Mouse (Mus musculus): ENCODE data around the gene Cilp2.

Gene Cilp2

DNA sequence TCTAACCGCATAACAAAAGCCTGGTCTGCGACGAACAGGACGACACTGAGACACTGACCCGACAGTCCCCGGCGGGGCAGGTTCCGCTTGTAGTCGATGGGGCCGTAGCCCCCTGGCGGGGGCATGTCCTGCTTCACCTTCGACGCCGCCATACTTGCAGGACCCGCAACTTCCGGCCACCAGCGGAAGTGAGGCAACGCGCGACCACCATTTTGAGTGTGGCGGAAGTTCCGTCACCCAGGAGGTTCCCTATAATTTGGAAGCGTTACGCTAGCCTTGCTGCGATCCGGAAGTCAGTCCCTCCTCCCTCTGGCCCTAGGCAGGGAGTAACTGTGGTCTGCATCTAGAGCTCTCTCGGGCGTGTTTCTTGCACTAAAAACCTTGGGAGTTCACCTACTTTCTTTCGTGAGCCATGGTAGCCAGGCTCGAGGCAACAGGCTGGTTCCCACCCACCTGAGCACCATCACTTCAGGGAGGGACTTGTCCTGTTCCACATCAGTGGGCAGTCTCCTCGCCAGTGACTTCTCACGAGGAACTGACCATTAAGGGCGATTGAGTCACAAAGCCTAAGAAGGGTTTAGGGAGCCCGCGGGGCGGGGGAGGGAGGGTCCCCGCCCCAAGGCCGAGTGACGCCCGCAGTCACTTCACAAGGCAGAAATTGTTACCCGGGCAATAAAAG, 14.1 kb upstream of the Cilp2 start:
- DNase-seq (ENCODE audit: low spot score) = peak; percentile 94

DNA sequence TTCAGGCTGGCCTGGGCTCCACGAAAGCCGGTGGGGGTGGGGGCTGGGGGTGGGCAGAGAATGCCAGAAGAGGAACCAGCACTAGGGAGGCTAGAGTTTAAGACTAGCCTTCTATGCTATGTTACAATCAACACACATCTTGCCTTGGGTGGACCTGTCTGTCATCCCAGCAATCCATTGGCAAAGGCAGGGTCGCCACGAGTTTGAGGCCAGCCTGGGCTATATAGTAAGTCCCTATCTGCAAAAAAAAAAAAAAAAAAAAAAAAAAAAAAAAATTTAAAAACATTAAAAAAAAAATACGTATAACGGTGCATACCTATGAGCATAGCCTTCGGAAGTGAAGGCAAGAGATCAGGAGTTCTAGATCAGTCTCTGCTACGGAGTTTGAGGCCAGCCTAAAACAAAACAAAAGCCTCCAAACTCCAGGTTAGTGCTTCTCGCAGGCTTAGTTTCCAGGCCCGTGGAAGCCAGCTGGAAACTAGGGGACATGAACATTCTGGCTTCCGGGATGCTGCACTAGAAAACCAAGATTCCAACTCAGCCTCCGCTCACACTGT, 13.5 kb upstream of the Cilp2 start:
- no peak for DNase-seq (ENCODE audit: low spot score)

DNA sequence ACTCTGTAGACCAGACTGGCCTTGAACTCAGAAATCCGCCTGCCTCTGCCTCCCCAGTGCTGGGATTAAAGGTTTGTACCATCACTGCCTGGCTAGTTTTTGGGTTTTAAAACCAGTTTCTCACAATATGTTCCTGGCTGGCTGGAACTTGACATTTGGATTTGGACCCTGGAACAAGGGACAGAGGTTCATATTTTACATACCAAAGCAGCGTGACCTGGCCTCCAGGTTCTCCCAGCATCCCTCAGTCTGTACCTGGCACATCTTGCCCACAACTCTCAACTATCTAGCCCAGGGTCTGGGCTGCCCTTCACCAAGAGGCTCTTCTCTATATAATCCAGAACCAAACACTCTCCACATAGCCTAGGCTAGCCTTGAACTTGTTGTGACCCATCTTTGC, 12.4 kb upstream of the Cilp2 start:
- no peak for DNase-seq (ENCODE audit: low spot score)

DNA sequence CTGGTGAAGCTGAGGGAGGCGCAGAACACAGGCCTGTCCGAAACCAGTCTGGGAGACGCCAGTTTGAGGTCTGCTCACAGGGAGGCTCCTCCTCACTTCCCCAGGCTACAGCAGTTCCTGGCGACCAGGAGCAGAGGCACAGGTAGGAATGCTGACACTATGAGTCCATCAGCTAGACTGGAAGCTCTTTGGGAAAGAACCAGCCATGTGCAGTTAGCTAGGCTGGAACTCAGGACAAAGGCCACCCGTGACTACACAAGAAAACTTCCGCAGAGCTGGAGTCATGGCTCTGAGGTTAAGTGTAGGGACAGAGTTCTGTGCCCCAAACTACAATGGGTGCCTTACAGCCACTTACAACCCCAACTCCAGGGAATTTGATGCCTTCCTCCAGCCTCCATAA, 10.4 kb upstream of the Cilp2 start:
- DNase-seq (ENCODE audit: low spot score) = no peak

DNA sequence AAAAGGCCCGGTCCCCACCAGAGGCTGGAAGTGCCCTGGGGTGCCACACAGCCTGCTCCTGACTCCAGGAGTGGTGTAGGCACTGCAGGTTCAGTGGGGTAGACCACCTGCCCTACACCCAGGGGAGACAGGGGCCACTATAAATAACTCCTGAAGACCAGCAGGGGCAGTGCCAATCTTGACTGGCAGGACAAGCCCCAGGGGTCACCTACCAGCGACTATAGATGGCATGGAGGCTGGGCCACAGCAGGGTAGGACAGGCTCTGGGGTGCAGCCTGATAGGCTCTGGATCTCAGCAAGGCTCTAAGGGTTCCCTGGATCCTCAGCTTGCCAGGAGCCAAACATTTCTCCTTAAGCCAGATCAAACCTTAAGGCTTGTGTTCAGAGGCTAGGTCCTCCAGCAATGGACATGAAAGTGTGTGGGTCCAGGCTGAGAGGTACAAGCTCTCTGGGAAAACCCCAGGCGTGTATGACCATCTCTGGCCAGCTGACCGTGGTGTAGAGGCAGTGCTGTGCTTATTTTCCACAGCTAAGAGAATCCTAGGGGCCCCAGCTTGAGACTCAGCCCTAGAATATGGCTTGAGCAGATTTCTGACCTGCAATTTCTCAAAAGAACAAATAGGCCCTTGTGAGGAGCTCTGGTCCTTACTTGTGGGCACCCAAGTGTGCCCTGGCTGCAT, 8.4 kb upstream of the Cilp2 start:
- DNase-seq (ENCODE audit: low spot score) = no peak

DNA sequence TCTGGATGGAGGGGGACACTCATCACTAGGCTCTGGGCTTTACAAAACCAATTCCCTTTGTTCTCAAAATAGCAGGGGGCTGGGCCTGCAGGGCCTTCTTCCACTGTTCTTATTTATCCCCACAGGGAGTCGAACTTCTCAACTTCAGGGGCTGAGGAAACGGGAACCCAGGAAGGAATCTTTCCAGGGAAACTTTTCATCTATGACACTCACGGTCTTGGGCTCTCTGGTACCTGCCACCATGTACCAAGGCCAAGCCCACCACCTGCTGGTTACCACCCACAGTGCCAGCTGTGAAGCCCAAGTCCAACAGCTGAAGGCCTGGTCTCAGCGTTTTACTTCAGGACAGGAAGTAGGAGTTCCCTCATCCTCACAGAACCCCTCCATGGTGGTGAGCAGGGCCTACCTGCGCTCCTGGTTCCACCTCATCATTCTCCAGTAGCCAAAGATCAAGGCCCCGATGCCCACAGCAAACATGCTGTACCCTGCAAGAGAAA, 7.4 kb upstream of the Cilp2 start:
- DNase-seq (ENCODE audit: low spot score) = no peak

DNA sequence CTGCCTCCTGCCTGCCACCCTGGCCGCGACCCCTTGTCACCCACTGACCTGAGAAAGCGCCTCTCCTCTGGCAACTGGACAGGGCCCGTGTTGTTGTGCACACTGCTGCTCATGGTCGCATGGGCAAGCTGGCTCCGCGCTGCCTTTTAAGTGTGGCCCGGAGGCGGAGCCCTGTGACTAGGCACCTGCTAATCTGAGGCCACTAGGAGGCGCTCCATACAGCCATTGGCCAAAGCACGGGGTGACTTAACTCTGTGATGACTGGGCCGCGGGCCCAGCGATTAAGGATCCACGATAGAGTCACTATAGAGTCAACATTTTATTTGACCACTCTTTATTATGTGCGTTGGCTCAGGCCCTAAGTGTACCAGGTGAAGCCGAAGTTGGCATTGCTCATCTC, 6.4 kb upstream of the Cilp2 start:
- peak; percentile 81 for DNase-seq (ENCODE audit: low spot score)

DNA sequence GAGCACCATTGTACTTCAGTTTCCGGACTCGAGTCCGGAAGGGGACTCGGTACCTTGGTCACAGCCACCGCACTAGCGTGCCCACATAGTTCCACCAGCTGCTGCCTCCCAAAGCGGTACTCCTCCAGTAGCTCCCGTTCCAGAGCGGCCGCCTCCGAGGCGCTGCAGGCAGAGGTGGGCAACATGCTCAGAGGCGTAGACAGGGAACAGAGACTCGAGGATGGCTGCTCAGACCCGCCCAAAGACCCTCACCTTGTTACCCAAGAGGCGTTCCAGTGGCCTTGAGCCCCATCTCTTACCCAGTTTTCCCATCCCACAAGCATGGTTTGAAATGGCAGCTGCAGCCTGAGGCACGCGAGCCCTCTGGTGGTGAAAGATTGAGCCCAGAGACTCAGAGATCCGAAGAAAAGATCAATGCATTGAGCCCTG, 3.3 kb upstream of the Cilp2 start:
- peak; percentile 77 for DNase-seq (ENCODE audit: low spot score)

DNA sequence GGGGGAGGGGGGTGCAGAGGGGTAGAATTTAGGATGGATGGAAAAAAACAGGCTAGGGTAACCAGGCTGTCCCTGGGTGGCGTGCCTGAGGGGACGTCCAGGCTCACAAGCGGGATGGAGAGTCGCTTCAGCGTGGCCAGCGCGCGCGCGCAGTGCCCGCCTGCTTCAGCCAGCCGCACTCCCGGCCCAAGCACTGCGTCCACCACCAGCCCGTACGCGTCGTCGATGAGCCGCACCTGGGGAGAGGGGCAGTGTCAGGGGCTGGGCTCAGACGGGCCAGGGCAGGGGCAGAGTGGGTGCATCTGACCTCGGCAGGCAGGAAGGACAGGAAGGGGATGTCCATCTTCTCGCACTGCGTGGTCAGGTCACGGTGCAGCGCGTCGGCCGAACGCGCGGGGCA, 1.4 kb upstream of the Cilp2 start:
- no peak for DNase-seq (ENCODE audit: low spot score)

DNA sequence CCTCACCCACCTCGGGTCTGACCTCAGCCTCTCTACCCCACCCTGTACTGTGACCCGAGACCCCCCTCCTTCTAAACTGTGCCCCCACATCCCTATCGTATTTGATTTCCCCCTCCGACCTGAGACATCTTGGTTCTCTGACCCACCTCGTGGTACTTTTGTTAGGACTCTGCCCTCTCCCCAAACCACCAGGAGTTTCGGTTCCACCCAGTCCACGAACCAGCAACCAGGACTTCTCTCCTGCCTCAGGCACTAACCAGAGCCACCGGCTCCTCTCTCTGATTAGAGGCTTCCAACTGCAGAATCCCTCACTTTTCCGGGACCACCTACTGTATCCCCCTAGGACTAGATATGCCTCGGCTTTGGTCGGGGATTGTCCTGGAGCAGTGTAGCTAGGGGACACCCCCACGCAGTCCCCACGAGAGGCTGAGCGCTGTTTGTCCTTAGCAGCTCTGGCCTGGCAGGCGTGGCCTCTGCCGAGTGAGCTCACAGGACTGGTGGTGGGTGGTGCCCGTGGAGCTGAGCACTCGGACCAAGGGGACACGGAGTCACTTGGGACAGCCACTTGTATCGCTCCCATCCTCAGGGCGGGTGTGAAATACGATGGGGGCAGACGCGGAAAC, 868 bp upstream of the Cilp2 start:
- no peak for DNase-seq (ENCODE audit: low spot score)

DNA sequence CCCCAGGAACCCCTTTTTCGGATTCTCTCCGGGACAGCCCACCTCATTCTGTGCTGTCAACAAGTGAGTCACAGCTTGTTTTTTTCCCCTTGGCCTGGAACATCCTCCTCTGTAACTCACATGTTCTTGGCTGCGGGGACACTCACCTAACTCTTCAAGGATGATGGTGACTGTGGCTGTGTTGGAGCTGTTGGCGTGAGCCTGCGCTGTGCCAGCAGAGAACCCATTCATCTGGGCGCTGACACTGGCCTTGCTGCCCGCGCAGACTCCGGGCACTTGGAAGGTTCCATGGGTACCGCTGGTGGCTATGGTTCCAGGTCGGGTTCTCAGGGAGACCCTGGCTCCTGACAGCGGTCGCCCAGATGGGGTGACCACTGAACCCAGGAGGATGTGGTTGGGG, 3.3 kb downstream of the Cilp2 start:
- no peak for DNase-seq (ENCODE audit: low spot score)

DNA sequence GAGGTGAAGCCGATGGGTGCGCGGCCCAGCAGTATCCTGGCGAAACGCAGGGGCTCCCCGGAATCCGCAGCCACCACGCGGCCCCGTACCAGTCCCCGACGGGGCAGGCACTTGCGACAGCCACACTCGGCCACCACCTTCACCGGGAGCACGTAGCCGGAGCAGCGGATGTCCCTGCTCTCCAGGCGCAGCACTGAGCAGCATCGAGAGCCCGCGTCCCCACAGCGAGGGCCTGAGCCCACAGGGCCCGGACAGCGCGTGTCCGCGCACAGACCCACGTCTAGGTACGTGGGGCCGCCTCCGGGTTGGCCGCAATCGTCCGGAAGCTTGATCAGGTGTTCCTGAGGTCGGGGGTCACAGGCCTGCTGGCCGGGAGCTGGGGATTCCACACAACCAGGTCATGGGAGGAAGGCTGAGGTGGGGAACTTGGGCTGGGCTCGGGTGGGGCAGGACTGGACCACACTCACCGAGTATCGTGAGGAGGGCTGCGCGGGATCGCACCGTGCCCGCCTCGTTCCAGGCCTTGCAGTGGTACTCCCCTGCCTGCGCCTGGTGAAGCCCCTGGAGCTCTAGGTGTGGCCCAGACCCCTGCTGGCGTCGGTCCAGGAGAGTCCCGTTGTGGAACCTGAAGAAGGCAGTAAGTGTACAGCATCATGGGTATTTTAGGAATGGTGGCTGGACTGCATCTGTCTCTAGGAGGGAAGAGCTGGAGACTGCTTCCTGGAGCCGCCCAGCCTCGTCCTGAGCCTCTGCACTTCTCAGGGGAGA, 4.5 kb downstream of the Cilp2 start:
- no peak for DNase-seq (ENCODE audit: low spot score)

DNA sequence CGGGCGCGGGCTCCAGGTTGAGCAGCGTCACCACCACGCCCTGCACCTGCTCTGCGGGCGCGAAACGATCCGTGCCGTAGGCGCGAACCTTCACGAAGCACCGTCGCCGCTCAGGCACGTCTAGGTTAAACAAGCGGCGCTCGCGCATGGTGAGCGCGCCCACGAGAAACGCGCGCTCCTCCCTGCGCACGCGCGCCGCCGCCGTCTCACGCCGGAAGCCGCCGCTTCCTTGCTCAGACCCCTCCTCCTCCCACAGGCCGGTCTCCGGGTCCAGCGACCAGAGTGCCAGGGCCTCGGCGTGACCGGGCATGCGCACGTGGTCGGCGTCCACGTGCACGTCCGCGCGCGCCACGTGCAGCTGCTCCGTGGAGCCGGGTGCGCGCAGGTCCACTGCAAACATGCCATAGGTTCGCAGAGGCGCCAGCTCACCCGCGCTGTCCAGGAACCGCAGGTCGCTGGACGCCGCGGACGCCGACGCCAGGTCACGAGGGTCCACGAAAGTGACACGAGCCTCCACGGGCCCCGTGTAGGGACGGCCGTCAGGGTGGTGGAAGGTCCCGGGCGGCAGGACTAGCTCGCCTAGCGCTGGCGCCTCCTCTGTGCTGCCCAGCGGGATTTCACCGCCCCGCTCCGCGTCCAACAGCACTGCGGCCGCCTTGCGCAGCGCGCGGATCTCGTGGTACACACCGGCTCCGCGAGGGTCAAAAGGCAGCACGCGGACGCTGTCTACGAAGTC, 5.3 kb downstream of the Cilp2 start:
- peak; percentile 71 for DNase-seq (ENCODE audit: low spot score)

DNA sequence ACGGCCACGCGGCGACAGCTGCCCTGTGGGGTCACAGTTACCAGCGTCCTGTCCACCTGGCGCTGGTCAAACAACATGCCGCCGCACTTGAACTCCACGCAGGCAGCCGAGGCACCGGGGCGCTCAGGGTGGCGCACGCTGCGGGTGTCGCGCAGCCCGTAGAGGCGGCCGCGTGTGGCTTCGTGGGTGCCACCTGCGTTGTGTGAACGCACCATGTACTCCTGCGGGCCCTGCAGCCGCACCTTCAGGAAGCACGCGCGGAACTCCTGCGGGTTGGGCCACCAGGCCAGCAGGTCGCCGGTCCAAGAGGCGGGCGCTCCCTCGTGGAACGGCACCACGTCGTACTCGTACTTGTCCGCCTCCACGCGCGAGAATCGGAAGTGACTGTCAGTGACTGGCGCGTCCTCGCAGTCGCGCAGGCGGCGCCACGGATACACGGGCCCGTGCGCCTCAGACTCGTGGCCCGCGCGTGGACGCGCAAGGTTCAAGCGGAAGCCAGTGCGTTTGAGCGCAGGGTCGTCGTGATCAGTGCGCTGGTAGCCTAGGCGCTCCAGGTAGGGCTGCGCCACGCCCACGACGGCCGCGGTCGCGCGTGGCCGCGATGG, 6.1 kb downstream of the Cilp2 start:
- DNase-seq (ENCODE audit: low spot score) = no peak

DNA sequence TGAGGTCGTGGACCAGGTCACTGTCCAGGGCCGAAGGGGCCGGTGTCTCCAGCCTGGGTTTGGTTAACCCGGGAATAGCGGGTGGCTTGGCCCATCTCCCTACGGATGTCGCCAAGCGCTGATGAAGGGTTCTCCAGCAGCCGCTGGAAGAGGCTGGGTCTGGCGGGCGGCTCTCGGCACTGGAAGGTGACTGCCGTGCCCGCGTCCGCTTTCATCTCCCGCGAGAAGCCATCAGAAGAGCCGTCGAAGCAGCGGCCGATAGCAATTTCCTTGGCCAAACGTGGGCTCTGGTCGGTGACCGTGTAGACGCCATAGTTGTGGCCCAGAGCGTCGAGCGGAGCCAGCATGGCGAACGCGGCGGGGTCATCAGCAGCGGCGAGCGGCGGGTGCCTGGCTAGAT, 6.6 kb downstream of the Cilp2 start:
- no peak for DNase-seq (ENCODE audit: low spot score)

DNA sequence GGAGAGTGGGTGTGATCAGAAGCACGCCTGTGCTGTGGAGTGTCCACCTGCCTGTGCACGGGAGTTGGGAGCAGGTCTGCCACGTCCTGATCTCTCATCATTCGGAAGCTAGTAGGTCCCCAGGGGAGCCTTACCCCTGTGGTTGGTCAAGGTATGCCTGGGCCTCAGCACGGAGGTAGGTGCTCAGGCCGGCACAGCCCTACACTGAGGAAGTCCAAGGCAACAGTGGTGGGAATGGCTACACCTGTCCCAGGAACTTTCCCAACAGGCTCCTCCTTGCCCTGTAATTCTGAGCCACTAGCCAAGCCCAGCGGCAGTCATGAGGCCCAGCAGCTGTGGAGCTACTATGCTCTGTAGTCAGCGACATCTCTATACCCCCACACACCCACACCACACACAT, 7.8 kb downstream of the Cilp2 start:
- DNase-seq (ENCODE audit: low spot score) = no peak

DNA sequence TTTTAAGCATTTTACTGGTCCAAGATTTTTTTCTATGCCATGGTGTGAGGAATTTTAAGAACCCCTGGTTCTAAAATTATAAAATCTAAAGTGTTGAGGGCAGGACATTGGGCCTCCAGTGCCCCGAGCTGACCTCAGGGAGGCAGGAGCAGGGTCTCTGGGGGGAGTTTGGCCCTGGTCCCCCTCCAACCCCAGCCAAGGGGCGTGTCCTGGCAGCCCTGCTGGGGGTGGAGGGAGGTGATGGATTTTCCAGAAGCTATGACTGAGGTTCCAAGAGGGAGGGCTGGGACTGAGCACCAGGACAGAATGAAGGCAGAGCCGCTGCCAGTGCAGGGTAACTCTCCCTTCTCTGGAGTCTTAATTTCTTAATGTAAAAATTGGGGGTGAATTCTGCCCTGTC, 9.5 kb downstream of the Cilp2 start:
- no peak for DNase-seq (ENCODE audit: low spot score)

DNA sequence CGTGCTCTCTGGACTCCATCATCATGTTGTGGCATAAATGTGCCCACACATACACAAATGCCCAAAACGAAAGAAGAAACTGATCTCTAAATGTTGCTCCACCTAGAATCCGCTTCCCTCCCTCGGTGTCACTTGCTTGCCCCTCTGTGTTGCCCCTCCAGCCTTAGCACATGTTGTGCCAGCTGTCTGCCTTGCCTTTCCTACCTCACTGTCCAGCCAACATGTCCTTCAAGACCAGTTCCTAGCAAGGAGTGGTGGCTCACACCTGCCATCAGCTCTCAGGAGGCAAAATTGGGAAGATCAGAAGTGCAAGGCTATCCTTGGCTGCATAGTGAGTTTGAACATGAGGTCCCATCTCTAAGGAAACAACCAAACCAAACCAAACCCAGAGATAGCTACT, 10.1 kb downstream of the Cilp2 start:
- no peak for DNase-seq (ENCODE audit: low spot score)

DNA sequence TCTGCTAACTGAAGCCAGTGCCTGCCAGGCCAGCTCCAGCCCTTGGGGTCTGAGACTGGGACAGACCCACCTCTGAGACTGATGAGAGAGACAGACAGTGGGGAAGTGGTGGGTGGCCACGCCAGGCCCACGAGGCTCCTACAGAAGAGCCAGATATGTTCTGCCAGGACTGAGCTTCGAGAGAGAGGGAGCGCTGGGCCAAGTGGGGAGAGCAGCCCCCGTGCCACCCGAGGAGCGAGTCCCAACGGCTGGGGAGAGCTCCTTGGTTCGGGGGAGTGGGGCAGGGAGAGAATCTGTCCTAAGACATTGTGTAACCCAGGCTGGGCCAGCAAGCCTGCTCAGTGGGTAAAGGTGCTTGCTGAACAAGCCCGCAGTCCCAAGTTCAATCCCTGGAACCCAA, 10.5 kb downstream of the Cilp2 start:
- DNase-seq (ENCODE audit: low spot score) = no peak

DNA sequence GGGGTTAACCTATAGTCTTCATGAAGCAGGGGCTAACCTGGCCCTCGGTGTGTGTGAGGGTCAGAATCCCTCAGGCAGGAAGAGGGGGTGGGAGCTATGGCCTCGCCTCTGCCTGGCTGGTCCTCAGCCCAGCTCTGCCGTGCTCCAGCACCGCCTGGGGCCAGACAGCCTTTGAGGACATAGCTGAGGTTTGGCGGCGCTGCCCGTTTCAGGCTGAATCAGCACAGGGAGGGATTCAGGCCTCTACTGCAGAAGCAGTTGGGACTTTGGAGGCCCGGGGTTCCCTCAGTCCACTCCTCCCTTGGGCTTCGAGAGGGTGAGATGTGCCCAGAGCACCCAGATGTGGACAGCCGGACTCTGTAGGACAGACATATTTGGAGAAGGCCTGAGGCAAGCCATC, 11.4 kb downstream of the Cilp2 start:
- no peak for DNase-seq (ENCODE audit: low spot score)

DNA sequence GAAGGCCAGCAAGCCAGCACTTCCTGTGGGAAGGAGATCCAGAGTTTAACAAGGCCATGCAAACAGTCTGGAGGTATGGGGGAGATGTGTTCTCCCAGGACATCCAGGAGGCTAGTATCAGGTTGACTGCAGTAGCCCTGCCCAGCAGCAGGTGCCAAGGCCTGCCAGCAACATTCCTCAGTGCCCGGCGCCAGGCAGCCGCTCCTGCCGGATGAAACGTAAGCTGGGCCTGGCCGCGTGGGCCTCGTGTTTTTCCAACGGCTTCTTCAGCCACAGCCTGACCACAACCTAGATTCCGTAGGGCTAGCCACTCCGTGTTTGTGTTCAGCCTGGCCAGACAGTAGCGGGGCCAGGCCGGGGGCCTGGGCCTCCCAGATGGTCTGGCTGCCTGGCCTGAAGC, 12.8 kb downstream of the Cilp2 start:
- no peak for DNase-seq (ENCODE audit: low spot score)
